Mouse (Mus musculus) urinary bladder, adult 2 months (tissue): ENCODE data around the gene Ptgdr2. TPM values are rescaled to one million over a fixed set of nuclear protein-coding genes. Genes with fewer than 3 reads are reported as not detected.
A peak's percentile ranks its signal among the peaks of the same experiment; 100 is the strongest.

Source experiments
- DNase-seq: peaks from one replicate; pipeline ENCODE4 v3.0.0; 2022; ENCODE audit warnings: low spot score
- polyA plus RNA-seq: library from polyadenylated mRNA; depleted of rRNA; stranded (reverse); fragments of >200 nt; gene quantifications from 2 replicates; pipeline ENCODE4 v1.2.3, GENCODE M21; 2012

Gene Ptgdr2
- polyA plus RNA-seq, 1 experiment, result 0.06 TPM

GRCm38 (mm10) chr19:10930641-10931040 lies 6.3 kb upstream of the Ptgdr2 start:
- no peak for DNase-seq

GRCm38 (mm10) chr19:10935029-10935428 lies 1.9 kb upstream of the Ptgdr2 start:
- no peak for DNase-seq

GRCm38 (mm10) chr19:10936077-10936476 lies 883 bp upstream of the Ptgdr2 start:
- DNase-seq, result no peak

- no peak for DNase-seq
These were observed 1.8 kb downstream of the Ptgdr2 start for GRCm38 (mm10) chr19:10938771-10939170.

- DNase-seq, result peak; percentile 47
These were observed 3.3 kb downstream of the Ptgdr2 start for GRCm38 (mm10) chr19:10940097-10940800.

GRCm38 (mm10) chr19:10940801-10941457 lies 4.0 kb downstream of the Ptgdr2 start:
- no peak for DNase-seq

- no peak for DNase-seq
These were observed 7.0 kb downstream of the Ptgdr2 start for GRCm38 (mm10) chr19:10943955-10944354.

- no peak for DNase-seq
These were observed 9.5 kb downstream of the Ptgdr2 start for GRCm38 (mm10) chr19:10946506-10946905.

- DNase-seq, result no peak
These were observed 10.3 kb downstream of the Ptgdr2 start for GRCm38 (mm10) chr19:10947219-10947618.

- no peak for DNase-seq
These were observed 11.5 kb downstream of the Ptgdr2 start for GRCm38 (mm10) chr19:10948416-10948815.

GRCm38 (mm10) chr19:10949112-10949511 lies 12.2 kb downstream of the Ptgdr2 start, which contains the start of gene Ccdc86:
Gene Ccdc86, minus strand, starts transcription at chr19:10949266.
- DNase-seq, result peak; percentile 86

- DNase-seq, result no peak
These were observed 12.6 kb downstream of the Ptgdr2 start for GRCm38 (mm10) chr19:10949558-10949957.

- DNase-seq, result no peak
These were observed 15.3 kb downstream of the Ptgdr2 start for GRCm38 (mm10) chr19:10952021-10952939.

GRCm38 (mm10) chr19:10959085-10959977 lies 22.4 kb downstream of the Ptgdr2 start:
- DNase-seq, result no peak

- DNase-seq, result no peak
These were observed 23.0 kb downstream of the Ptgdr2 start for GRCm38 (mm10) chr19:10959978-10960346.

- DNase-seq, result no peak
These were observed 28.8 kb downstream of the Ptgdr2 start for GRCm38 (mm10) chr19:10965721-10966120.

GRCm38 (mm10) chr19:10968578-10968977 lies 31.6 kb downstream of the Ptgdr2 start:
- no peak for DNase-seq

GRCm38 (mm10) chr19:10970457-10970856 lies 33.5 kb downstream of the Ptgdr2 start:
- no peak for DNase-seq

- DNase-seq, result no peak
These were observed 35.7 kb downstream of the Ptgdr2 start for GRCm38 (mm10) chr19:10972660-10973059.

- no peak for DNase-seq
These were observed 36.2 kb downstream of the Ptgdr2 start for GRCm38 (mm10) chr19:10973187-10973586.

GRCm38 (mm10) chr19:10974238-10974865 lies 37.4 kb downstream of the Ptgdr2 start, which contains the start of gene Ms4a10:
Gene Ms4a10, minus strand, starts transcription at chr19:10974670.
- no peak for DNase-seq
